Mouse (Mus musculus) heart, adult 2 months (tissue): ENCODE data around the gene Chrdl1.

ENCODE experiments used
- CTCF ChIP-seq: fragments of 200-600 bp; IDR thresholded peaks from 2 replicates; pipeline ENCODE4 v1.8.1; 2022; ENCODE audit warnings: antibody characterized with exemption, mild to moderate bottlenecking, moderate library complexity
- POLR2A ChIP-seq: fragments of 200-500 bp; IDR thresholded peaks from 2 replicates; pipeline ENCODE4 v1.6.1; 2011; ENCODE audit warnings: mild to moderate bottlenecking, low read depth, low read length, control low read depth; ENCODE audit not compliant: insufficient read depth

DNA sequence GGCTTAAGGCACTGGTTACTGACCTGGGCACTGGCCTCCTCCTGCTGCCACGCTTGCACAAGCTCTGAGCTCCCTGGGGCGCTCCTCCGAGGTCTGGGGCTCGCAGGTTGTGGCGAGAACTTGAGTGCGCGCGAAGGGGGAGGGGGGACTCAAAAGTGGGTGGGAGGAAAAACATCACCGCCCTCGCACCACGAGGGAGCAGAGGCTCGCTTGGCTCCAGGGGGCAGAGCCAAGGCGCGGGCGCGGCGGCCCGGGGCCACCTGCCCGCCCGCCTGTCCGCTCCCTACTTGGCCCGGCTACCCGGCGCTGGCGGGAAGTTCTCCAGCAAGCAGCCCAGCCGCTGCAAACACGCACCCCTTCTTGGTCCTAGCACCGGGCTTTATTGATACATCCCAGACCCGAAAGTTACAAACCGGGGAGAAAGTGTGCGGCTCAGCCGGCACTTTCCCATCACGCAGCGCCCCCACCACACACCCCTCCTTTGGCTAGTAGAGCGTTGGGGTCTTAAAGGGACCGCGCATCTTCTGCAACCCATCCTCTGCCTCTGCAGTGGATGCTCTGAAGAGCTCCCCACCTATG is at the start of gene Chrdl1:
- TF ChIP-seq CTCF (no peak), POLR2A (no peak)
